Mouse (Mus musculus): ENCODE measurements around the gene Gpr37l1.
A peak's percentile ranks its signal among the peaks of the same experiment; 100 is the strongest.

DNA sequence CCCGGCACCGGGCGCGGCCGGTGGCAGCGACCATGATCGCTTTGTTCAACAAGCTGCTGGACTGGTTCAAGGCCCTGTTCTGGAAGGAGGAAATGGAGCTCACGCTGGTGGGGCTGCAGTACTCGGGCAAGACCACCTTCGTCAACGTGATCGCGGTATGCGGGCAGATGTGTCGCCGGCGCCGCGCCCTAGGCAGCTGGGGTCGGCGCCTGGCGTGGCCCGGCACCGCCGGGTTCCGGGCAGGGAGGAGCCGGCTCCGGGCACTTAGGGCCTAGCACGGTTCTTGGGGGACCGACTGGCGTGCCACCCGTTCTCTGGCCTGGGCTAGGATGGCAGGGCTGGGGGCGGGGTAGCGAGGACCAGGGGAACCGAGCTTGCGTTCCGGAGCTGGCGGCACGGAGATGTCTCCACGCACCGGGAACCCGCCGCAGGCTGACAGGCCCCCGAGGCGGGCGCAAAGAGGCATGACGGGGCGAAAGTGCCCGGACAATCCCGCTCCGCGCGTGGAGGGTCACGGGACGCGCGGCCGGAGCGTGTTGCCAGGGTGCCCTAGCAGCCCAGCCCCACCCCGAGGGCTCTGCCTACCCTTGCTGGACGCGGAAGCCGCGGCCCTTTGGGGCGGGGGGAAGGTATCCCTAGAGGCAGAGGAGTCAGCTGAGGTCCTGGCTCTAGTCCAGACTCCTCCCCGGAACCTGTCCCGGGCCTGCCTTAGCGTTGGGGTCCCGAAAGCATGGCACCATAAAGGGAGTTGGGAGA lies 20.4 kb downstream of the Gpr37l1 start:
- peak; percentile 50; the same call in 1 of the 2 replicates for TF ChIP-seq POLR2A (IDR thresholded peaks at IDR 0.05; ENCODE audit: borderline replicate concordance, control insufficient read depth, low read depth, low read length)
- no peak for TF ChIP-seq CTCF (IDR thresholded peaks at IDR 0.05; ENCODE audit: control insufficient read depth, insufficient read depth, low read length)

Measured in bone marrow, adult 2 months (tissue).